Mouse (Mus musculus) bone marrow macrophage, adult 2 months (primary cell): ENCODE measurements at regions not wholly inside any gene's neighbourhood (a gene's known extent, or its start where the extent isn't known, plus 50 kb on each side); places are given as distances from the start of the nearest gene placed in this dataset.

Experiments
- CTCF ChIP-seq: IDR thresholded peaks from 2 replicates; pipeline ENCODE4 v1.5.1; 2012; ENCODE audit warnings: low read depth, mild to moderate bottlenecking, low read length, moderate library complexity
- POLR2A ChIP-seq: IDR thresholded peaks from 2 replicates; pipeline ENCODE4 v1.6.1; 2012; ENCODE audit warnings: mild to moderate bottlenecking, low read depth, low read length, borderline replicate concordance

- TF ChIP-seq POLR2A (no peak), CTCF (no peak)
Measured at GRCm38 (mm10) chr8:103072079-103072635, 286.7 kb upstream of the Cdh11 start.
